Mouse (Mus musculus) forebrain, embryonic 11.5 days (tissue): ENCODE data around the gene Marc1. TPM values are rescaled to one million over a fixed set of nuclear protein-coding genes. Genes with fewer than 3 reads are reported as not detected.
A peak's percentile ranks its signal among the peaks of the same experiment; 100 is the strongest.

ENCODE experiments used
- ATAC-seq: fragments of 200-750 bp; cut with Nextera tagmentation; replicated peaks from 2 replicates; pipeline ENCODE4 v1.8.0; 2017; ENCODE audit warnings: moderate TSS enrichment; ENCODE audit not compliant: low FRiP score
- DNase-seq: peaks from one replicate; pipeline ENCODE4 v3.0.0-alpha.2; 2017; ENCODE audit warnings: low spot score
- H3K27ac ChIP-seq: fragments of 300-500 bp; sonication (generic); 2 replicates; pipeline ENCODE4 v1.5.1; 2014; ENCODE audit warnings: low read depth, low read length
- H3K27me3 ChIP-seq: fragments of 300-500 bp; sonication (generic); 2 replicates; pipeline ENCODE4 v1.6.1; 2014; ENCODE audit warnings: mild to moderate bottlenecking, low read length, mixed read lengths; ENCODE audit not compliant: control insufficient read depth, insufficient read depth
- H3K36me3 ChIP-seq: fragments of 300-500 bp; sonication (generic); 2 replicates; pipeline ENCODE4 v1.6.1; 2014; ENCODE audit warnings: mild to moderate bottlenecking, low read length, moderate library complexity, mixed read lengths; ENCODE audit not compliant: control insufficient read depth, insufficient read depth
- H3K4me1 ChIP-seq: fragments of 300-500 bp; sonication (generic); replicated peaks from 2 replicates; pipeline ENCODE4 v1.6.1; 2014; ENCODE audit warnings: low read length, mixed read lengths; ENCODE audit not compliant: control insufficient read depth, insufficient read depth
- H3K4me2 ChIP-seq: fragments of 300-500 bp; sonication (generic); 2 replicates; pipeline ENCODE4 v1.6.1; 2014; ENCODE audit warnings: low read depth, mild to moderate bottlenecking, low read length, moderate library complexity, mixed read lengths; ENCODE audit not compliant: severe bottlenecking
- H3K4me3 ChIP-seq: fragments of 300-500 bp; sonication (generic); 2 replicates; pipeline ENCODE4 v1.5.1; 2014; ENCODE audit warnings: low read depth, low read length
- H3K9ac ChIP-seq: fragments of 300-500 bp; sonication (generic); 2 replicates; pipeline ENCODE4 v1.6.1; 2014; ENCODE audit warnings: low read length
- H3K9me3 ChIP-seq: fragments of 300-500 bp; sonication (generic); 2 replicates; pipeline ENCODE4 v1.6.1; 2016; ENCODE audit warnings: low read length, mixed read lengths; ENCODE audit not compliant: control insufficient read depth
- WGBS: fragments of 180-500 bp; shearing (Covaris S2); extraction: QIAGEN DNeasy Blood & Tissue Kit; methylation state at CpG from one replicate; pipeline ENCODE4 v1.1.7; 2014; 5-methylcytosine and 5-hydroxymethylcytosine counted together
- polyA plus RNA-seq: library from polyadenylated mRNA; unstranded; fragments of >200 nt; fragmentation: Nextera tagmentation; extraction: Ambion mirVana; gene quantifications from 2 replicates; pipeline ENCODE4 v1.2.1, GENCODE M21; 2014

Gene Marc1
- polyA plus RNA-seq, 1 experiment from 2014 or later: 0.15 TPM

DNA sequence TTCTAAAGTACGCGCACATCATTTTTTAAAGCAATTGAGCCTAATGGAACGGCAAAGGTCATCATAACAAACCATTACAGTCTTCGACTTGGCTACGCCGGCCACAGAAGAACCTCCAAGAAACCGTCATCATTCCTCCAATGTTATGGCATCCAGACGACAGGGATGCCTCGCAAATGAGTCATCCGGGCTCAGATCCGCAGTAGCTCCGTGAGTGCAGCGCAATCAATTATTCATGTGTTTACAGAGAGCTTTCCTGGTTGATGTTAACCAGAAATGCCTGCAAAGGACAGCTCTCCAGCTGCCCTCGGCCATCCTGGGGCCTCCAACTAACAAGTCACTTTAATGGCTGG, 29.0 kb downstream of the Marc1 start:
- no peaks in the 10 kb centered on the region for H3K9me3 ChIP-seq
- H3K27ac ChIP-seq: no peak overlapping the region
- no peaks in the 10 kb centered on the region for H3K4me1 ChIP-seq
- H3K9ac ChIP-seq: no peak overlapping the region
- H3K27me3 ChIP-seq: no peaks in the 10 kb centered on the region
- ATAC-seq (no peak), DNase-seq (no peak)
- no peak overlapping the region for H3K4me3 ChIP-seq
- H3K36me3 ChIP-seq: no peaks in the 10 kb centered on the region
- 89% methylated on average over 14 of the region's 14 CpGs for WGBS
- no peak overlapping the region for H3K4me2 ChIP-seq

DNA sequence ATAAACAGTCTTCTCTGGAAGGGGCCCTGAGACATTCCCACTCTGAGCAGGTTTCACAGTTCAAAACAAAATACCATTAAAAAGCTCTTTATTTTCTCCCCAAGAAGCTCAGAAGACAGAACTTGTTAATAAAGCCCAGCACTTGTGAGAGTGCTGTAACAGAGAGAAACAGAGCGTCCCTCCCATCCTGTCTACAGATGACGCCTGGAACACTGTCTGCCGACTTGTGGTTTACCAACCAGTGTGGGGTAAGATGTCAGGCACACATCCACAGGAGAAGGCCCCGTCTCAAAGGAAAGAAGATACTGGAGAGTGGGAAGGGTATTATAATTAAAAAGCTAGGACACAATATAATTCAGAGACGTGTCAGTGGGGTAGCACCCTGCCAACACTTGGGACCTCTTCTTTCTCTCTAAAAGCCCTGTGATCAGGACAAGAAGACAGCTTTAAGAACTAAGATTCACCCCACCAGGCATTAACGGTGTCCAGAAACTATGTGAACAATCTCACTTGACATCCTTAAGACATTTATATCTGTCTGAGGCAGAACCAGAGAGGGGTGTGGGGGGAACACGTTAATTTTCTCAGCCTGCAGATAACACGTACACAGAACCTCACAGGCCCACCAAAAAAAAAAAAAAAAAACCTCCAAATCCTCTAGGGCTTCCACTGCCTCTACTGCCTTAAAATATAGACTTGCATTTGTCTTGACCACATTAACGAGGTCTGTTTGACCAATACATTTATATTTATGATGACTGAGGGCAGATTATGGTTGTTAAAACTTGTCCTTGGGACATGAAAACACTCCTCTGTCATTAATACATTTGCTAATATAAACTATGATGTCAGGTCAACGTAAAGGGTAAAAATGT, 29.6 kb downstream of the Marc1 start:
- DNase-seq: no peak
- Histone ChIP-seq H3K27ac (no peak overlapping the region), H3K27me3 (no peaks in the 10 kb centered on the region), H3K4me3 (no peak overlapping the region), H3K4me2 (no peak overlapping the region), H3K36me3 (no peaks in the 10 kb centered on the region), H3K4me1 (no peaks in the 10 kb centered on the region), H3K9ac (no peak overlapping the region), H3K9me3 (no peaks in the 10 kb centered on the region)
- ATAC-seq: no peak
- WGBS: 87% methylated on average over 10 of the region's 10 CpGs

DNA sequence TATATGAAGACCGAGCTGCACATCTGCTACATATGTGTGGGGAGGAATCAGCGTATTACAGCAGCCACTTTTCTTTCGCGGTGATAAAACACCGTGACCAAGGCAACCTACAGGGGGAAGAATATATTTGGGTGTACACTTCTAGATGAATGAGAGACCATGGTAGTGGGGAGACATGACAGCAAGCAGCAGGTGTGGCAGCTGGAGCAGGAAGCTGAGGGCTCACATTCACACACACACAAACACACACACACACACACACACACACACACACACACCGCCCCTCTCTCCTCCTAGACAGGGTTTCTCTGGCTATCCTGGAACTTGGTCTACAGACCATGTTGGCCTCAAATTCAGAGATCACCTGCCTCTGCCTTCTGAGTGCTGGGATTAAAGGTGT, 33.0 kb downstream of the Marc1 start:
- ATAC-seq (no peak), DNase-seq (no peak)
- H3K9ac ChIP-seq: no peak overlapping the region
- no peaks in the 10 kb centered on the region for H3K36me3 ChIP-seq
- H3K4me1 ChIP-seq: no peaks in the 10 kb centered on the region
- H3K4me3 ChIP-seq: no peak overlapping the region
- no peaks in the 10 kb centered on the region for H3K27me3 ChIP-seq
- 92% methylated on average over 6 of the region's 6 CpGs for WGBS
- no peak overlapping the region for H3K27ac ChIP-seq
- H3K9me3 ChIP-seq: no peaks in the 10 kb centered on the region
- H3K4me2 ChIP-seq: no peak overlapping the region

DNA sequence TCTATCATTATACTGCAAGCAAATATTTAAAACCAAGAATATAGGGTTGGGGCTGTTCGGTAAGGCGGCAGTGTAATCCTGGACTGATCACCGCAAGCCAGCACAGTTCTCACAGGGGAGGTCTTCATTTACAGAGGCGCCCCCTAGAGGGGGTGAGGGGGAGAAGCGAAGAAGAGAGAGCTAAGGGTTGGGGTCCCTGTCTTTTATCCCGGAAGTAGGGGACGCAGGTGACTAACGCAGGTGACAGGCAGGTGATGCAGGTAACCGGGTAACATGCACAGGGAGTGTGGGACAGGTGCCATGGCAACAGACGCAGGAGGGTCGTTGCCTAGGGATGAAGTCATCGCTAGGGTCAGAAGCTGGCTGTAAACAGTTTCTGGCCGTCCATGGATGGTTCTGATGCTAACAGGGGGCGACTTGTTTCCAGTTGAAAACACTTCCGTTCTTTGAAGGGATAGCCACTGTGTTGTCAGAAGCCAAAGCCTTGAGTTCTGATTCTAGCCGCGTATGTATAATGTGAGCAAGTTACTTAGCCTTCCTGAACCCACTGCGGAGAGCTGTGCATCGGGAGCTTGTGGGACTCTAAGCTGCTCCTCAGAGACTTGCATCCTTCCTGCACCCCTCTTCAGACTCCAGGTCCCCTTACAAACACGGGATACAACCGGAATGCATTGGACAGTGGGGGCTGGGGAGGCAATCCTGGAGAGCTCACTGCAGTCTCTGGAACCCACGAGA, 33.9 kb downstream of the Marc1 start:
- H3K27me3 ChIP-seq: no peaks in the 10 kb centered on the region
- no peak overlapping the region for H3K4me3 ChIP-seq
- no peaks in the 10 kb centered on the region for H3K4me1 ChIP-seq
- DNase-seq: no peak
- no peak overlapping the region for H3K4me2 ChIP-seq
- no peak overlapping the region for H3K27ac ChIP-seq
- H3K9ac ChIP-seq: no peak overlapping the region
- H3K9me3 ChIP-seq: no peaks in the 10 kb centered on the region
- no peaks in the 10 kb centered on the region for H3K36me3 ChIP-seq
- WGBS: 31% methylated on average over 22 of the region's 22 CpGs
- no peak for ATAC-seq

DNA sequence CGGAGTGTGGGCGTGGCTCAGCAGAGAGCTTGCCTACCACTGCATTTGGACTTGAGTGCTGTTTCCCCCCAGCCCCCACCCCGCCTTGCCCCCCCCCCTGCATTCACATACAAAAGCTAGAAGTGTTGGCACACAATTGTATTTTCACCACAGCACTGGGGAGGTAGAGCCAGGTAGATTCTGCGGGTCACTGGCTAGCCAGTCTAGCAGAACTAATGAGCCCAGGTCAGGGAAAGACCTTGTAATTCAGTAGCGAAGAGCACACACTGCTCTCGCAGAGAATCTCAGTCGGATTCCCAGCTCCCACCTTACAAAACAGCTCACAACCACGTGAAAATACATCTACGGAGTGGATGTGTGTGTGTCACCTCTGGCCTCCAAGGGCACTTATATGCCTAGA, 35.8 kb downstream of the Marc1 start:
- no peaks in the 10 kb centered on the region for H3K36me3 ChIP-seq
- DNase-seq (no peak), ATAC-seq (no peak)
- H3K4me2 ChIP-seq: no peak overlapping the region
- H3K4me1 ChIP-seq: no peaks in the 10 kb centered on the region
- no peak overlapping the region for H3K4me3 ChIP-seq
- WGBS: 60% methylated on average over 9 of the region's 9 CpGs
- no peak overlapping the region for H3K27ac ChIP-seq
- H3K27me3 ChIP-seq: no peaks in the 10 kb centered on the region
- no peaks in the 10 kb centered on the region for H3K9me3 ChIP-seq
- H3K9ac ChIP-seq: no peak overlapping the region

DNA sequence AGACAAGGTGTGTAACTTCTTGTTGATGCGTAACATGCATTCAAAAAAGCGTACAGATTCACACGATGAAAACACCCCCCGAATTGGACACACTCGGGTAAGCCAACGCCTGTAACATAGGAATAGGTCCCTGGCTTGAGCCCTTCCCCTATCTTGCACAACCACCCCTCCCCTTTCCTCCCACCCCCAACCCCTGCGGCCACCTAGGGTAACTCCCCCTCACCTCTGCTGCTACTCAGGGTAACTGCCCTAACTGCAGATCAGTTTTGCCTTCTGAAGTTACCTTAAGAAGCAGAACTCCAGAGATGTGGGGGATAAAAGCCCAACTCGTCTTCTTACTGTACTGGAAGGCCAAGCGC, 39.2 kb downstream of the Marc1 start:
- WGBS: 10% methylated on average over 9 of the region's 9 CpGs
- H3K9ac ChIP-seq: no peak overlapping the region
- DNase-seq (no peak), ATAC-seq (peak; percentile 66)
- H3K9me3 ChIP-seq: no peaks in the 10 kb centered on the region
- H3K4me1 ChIP-seq: no peaks in the 10 kb centered on the region
- H3K27ac ChIP-seq: no peak overlapping the region
- no peak overlapping the region; the same call in 1 of the 2 replicates for H3K4me2 ChIP-seq
- no peak overlapping the region for H3K4me3 ChIP-seq
- H3K36me3 ChIP-seq: no peaks in the 10 kb centered on the region
- no peaks in the 10 kb centered on the region for H3K27me3 ChIP-seq

DNA sequence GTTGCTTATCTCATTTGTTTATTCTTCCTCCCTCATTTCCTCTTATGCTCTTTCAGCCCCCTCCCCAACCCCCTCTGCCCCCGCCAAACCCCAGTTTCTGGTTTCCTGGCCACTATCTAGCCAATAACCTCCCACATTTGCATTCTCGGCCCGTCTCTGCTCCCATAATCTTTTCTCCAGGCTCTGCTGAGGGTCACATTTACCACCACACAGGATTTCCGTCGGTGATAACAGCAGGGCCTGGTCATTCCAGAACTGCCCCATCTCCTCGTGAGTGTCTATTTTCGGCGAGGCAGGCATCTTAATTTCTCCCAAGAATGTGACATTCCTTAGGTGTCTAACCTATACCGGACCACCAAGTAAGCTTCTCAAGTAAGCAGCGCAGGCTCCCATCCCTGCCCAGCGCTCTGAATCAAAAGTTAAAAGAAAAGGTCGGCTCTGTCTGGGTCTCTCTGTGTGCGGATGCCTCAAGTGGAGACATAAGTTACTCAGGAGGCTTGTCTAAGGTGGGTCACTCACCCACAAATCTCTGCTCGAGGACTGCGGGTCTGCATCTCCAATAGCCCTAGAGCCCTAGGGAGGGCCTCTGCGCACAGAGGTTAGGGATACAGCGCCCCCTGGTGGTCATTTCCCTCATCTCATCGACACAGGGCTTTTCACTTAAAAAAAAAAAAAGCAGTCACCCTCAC, 39.8 kb downstream of the Marc1 start:
- Histone ChIP-seq H3K4me2 (no peak overlapping the region; the same call in 1 of the 2 replicates), H3K36me3 (no peaks in the 10 kb centered on the region), H3K27ac (no peak overlapping the region), H3K9me3 (no peaks in the 10 kb centered on the region), H3K27me3 (no peaks in the 10 kb centered on the region), H3K9ac (no peak overlapping the region), H3K4me3 (no peak overlapping the region), H3K4me1 (no peaks in the 10 kb centered on the region)
- WGBS: 25% methylated on average over 18 of the region's 18 CpGs
- peak; percentile 90 for DNase-seq
- peak; percentile 66 for ATAC-seq

DNA sequence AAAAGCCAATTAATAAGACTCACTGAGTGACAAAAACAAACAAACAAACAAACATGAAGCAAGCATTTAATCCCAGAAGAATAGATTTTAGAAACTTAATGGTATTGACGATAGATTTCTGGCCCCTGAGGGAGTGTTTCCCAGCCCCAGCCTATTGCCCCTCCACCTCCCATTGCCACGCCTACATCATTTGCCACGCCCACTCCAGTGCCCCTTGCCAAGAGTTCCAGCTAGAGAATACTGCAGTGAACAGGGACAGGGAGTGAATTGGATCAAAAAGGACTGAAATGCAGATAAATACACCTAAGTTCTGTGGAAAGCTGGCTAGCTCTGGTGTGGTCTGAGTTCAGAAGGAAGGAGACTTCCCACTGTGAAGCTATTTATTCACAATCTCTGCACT, 47.2 kb downstream of the Marc1 start:
- no peak overlapping the region for H3K9ac ChIP-seq
- H3K4me3 ChIP-seq: no peak overlapping the region
- no peaks in the 10 kb centered on the region for H3K9me3 ChIP-seq
- no peaks in the 10 kb centered on the region for H3K36me3 ChIP-seq
- DNase-seq (no peak), ATAC-seq (no peak)
- no peak overlapping the region for H3K4me2 ChIP-seq
- no peaks in the 10 kb centered on the region for H3K4me1 ChIP-seq
- no peaks in the 10 kb centered on the region for H3K27me3 ChIP-seq
- H3K27ac ChIP-seq: no peak overlapping the region
- 39% methylated on average over 3 of the region's 3 CpGs for WGBS
